Mouse (Mus musculus) hindbrain, embryonic 16.5 days (tissue): ENCODE data around the gene Gna11. TPM values are rescaled to one million over a fixed set of nuclear protein-coding genes. Genes with fewer than 3 reads are reported as not detected.

Experiments used
- ATAC-seq: fragments of 200-750 bp; cut with Nextera tagmentation; 2 replicates; pipeline ENCODE4 v1.8.0; 2017; ENCODE audit warnings: moderate TSS enrichment, moderate library complexity
- H3K27ac ChIP-seq: fragments of 300-500 bp; sonication (generic); 2 replicates; pipeline ENCODE4 v1.5.1; 2014; ENCODE audit warnings: low read depth, mild to moderate bottlenecking, control low read depth, low read length, moderate library complexity
- H3K27me3 ChIP-seq: fragments of 300-500 bp; sonication (generic); replicated peaks from 2 replicates; pipeline ENCODE4 v1.6.1; 2014; ENCODE audit warnings: low read length; ENCODE audit not compliant: control insufficient read depth, insufficient read depth
- H3K36me3 ChIP-seq: fragments of 300-500 bp; sonication (generic); 2 replicates; pipeline ENCODE4 v1.6.1; 2014; ENCODE audit warnings: mild to moderate bottlenecking, low read length, moderate library complexity, mixed read lengths; ENCODE audit not compliant: control insufficient read depth, insufficient read depth
- H3K4me1 ChIP-seq: fragments of 300-500 bp; sonication (generic); 2 replicates; pipeline ENCODE4 v1.6.1; 2014; ENCODE audit warnings: low read depth, low read length; ENCODE audit not compliant: control insufficient read depth, insufficient read depth
- H3K4me2 ChIP-seq: fragments of 300-500 bp; sonication (generic); 2 replicates; pipeline ENCODE4 v1.6.1; 2014; ENCODE audit warnings: mild to moderate bottlenecking, low read length, control low read depth, moderate library complexity
- H3K4me3 ChIP-seq: fragments of 300-500 bp; sonication (generic); 2 replicates; pipeline ENCODE4 v1.5.1; 2014; ENCODE audit warnings: mild to moderate bottlenecking, low read length, control low read depth, moderate library complexity
- H3K9ac ChIP-seq: fragments of 300-500 bp; sonication (generic); 2 replicates; pipeline ENCODE4 v1.6.1; 2014; ENCODE audit warnings: low read depth, mild to moderate bottlenecking, control low read depth, low read length, moderate library complexity
- H3K9me3 ChIP-seq: fragments of 300-500 bp; sonication (generic); 2 replicates; pipeline ENCODE4 v1.6.1; 2014; ENCODE audit warnings: mild to moderate bottlenecking, low read length, moderate library complexity; ENCODE audit not compliant: control insufficient read depth
- WGBS: fragments of 180-500 bp; shearing (Covaris S2); extraction: QIAGEN DNeasy Blood & Tissue Kit; methylation state at CpG from one replicate; pipeline ENCODE4 v1.1.7; 2014; 5-methylcytosine and 5-hydroxymethylcytosine counted together
- polyA plus RNA-seq: library from polyadenylated mRNA; unstranded; fragments of >200 nt; fragmentation: Nextera tagmentation; extraction: Ambion mirVana; gene quantifications from 2 replicates; pipeline ENCODE4 v1.2.1, GENCODE M21; 2015

Gene Gna11
- polyA plus RNA-seq, 1 experiment from 2014 or later = 96.0 TPM

DNA sequence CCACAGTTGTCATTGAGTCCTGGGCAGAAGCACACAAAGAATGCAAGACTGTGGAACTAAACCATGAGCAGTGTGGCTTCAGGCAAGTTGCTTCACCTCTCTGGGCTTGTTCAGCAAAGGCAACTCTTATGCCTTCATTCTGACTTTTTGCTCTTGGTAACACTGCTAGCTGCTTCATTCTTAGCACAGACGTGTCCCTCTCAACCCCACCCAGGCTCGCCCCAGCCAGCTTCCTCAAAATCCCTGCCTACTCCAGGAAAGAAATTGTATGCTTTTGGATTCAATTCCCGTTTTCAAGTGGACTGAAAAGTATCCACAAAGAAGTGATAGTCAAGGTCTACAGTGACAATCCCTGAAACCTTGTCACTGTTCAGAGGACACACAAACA is 25.0 kb downstream of the Gna11 start:
- peaks cover 6% of the 10 kb centered on the region; the same call in 1 of the 2 replicates for H3K27me3 ChIP-seq
- no peak overlapping the region for H3K27ac ChIP-seq
- no peaks in the 10 kb centered on the region for H3K4me1 ChIP-seq
- H3K9ac ChIP-seq = no peak overlapping the region
- no peaks in the 10 kb centered on the region for H3K9me3 ChIP-seq
- H3K4me3 ChIP-seq = no peak overlapping the region
- ATAC-seq = no peak
- no peaks in the 10 kb centered on the region for H3K36me3 ChIP-seq
- 70% methylated on average over 3 of the region's 3 CpGs for WGBS
- no peak overlapping the region for H3K4me2 ChIP-seq

DNA sequence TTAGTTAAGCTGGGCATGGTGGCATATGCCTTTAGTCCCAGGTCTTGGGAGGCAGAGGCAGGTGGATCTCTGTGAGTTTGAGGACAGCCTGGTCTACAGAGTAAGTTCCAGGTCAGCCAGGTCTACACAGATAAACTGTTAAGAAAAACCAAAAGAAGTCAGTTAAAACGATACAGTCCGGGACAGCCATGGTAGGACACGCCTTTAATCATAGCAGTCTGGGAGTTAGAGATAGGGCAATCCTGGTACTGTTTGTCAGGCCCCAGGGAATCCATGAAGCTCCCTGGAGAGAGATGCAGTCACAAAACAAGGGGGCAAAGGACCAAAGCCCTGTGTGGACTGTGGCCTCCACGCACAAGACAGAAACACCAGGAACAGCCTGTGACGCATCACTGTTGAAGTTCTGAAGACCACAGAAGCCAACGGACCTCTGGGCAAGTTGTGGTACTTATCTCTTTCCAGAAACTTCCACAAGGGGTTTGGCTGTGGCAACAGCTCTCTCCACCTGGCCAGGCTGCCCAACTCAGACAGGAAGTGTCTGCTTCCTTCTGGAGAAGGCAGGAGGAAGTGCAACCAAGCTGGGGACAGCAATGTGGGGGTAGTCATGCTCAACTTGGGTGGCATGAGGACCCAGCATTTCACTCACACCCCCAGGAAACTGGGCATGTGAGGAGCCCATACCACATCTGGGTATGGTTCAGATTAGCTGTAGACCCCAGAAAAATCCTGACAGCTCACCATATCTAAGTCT is 25.6 kb downstream of the Gna11 start:
- 85% methylated on average over 6 of the region's 6 CpGs for WGBS
- no peak overlapping the region for H3K4me3 ChIP-seq
- ATAC-seq = no peak

DNA sequence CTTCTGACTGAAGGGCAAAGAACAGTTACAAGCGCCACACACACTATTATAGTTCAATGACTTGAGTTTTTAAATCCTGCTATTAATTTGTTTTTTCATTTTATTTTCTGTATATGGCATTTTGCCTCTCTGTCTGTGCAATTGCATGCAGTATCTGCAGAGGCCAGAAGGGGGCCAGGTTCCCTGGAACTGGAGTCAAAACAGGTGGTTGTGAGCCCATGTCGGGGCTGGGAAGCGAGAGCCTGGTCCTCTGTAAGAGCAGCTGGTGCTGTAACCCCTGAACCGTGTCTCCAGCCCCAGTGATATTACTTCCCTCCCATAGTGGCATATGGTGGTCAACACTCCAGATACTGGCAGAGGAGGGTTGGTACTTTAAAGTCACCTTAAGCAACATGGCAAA is 26.4 kb downstream of the Gna11 start:
- H3K9ac ChIP-seq = no peak overlapping the region
- no peak overlapping the region for H3K4me3 ChIP-seq
- no peaks in the 10 kb centered on the region for H3K9me3 ChIP-seq
- H3K27ac ChIP-seq = no peak overlapping the region
- ATAC-seq = no peak
- H3K27me3 ChIP-seq = peaks cover 5% of the 10 kb centered on the region; the same call in 1 of the 2 replicates
- H3K4me1 ChIP-seq = no peaks in the 10 kb centered on the region
- H3K4me2 ChIP-seq = no peak overlapping the region
- WGBS = 13% methylated on average over 4 of the region's 4 CpGs
- no peaks in the 10 kb centered on the region for H3K36me3 ChIP-seq

More for the DNA sequence above, 25.6 kb downstream of the Gna11 start:
- H3K4me2 ChIP-seq = no peak overlapping the region
- peaks cover 6% of the 10 kb centered on the region; the same call in 1 of the 2 replicates for H3K27me3 ChIP-seq
- no peak overlapping the region for H3K27ac ChIP-seq
- H3K4me1 ChIP-seq = no peaks in the 10 kb centered on the region
- no peak overlapping the region for H3K9ac ChIP-seq
- no peaks in the 10 kb centered on the region for H3K9me3 ChIP-seq
- H3K36me3 ChIP-seq = no peaks in the 10 kb centered on the region

DNA sequence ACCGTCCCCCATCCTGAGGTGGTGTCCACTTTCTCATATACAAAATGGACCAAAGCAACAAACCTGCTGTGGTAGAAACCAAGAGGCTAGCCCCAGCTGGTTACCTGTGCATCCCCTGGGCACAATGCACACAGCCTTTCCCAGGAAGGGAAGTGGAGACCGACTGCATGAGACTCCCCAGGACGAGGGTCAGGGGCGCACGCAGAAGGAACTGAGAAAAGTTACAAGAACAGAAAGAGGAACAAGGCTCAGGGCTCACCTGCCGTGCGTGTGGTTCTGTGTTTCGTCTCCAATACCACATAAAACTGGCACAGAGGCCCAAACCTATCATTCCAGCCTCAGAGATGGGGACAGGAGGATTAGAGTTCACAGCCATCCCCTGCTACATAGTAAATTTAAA is 27.8 kb downstream of the Gna11 start:
- Histone ChIP-seq H3K9me3 (no peaks in the 10 kb centered on the region), H3K9ac (no peak overlapping the region), H3K4me2 (no peak overlapping the region), H3K4me1 (no peaks in the 10 kb centered on the region), H3K27me3 (peaks cover 4% of the 10 kb centered on the region; the same call in 1 of the 2 replicates), H3K36me3 (no peaks in the 10 kb centered on the region), H3K4me3 (no peak overlapping the region), H3K27ac (no peak overlapping the region)
- ATAC-seq = no peak
- WGBS = 76% methylated on average over 8 of the region's 8 CpGs

DNA sequence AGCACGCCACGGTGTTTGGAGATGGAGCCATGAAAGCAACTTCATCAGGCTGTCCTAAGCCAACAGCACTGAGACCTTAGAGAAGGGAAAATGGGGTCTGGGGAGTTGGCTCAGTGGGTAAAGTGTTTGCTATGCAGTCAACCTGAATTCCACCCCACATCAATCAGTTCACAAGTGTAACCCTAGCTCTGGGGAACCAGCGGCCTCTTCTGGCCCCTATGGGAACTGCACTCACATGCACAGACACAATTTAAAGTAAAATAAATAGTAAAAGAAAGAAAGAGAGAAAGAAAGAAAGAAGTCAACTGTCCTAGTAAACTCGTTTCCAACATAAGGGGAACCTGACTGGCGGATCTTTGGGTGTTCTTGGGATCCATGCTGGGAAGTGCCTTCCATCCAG is 31.2 kb downstream of the Gna11 start:
- ATAC-seq = no peak
- H3K4me2 ChIP-seq = no peak overlapping the region
- WGBS = 87% methylated on average over 5 of the region's 5 CpGs

DNA sequence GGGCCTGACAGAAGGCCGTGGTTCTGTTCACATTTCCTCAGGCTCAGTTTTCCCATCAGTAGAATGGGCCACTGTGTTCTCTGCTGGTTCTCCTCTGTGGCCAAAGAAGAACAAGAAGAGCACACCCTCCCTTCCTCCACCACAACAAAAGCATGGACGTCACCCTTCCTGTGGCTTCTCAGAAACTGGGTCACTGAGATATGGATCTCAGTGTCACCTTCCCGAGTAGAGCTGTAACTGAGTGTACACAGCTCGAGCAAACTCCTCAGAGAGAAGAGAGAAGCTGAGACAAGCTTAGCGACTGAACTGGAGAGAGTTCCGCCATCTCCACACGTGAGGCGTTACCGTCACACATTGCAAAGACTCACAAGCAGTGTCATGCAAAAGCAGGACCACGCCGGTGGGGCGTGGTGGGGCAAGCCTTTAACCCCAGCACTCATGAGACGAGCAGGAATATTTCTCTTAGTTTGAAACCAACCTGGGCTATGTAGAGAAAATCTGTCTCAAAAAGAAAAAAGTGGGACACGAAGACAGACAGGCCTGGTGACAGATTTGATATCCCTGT is 34.7 kb downstream of the Gna11 start:
- no peak for ATAC-seq
- H3K4me3 ChIP-seq = no peak overlapping the region
- WGBS = 85% methylated on average over 14 of the region's 14 CpGs
- no peaks in the 10 kb centered on the region for H3K4me1 ChIP-seq
- H3K36me3 ChIP-seq = no peaks in the 10 kb centered on the region
- H3K9me3 ChIP-seq = no peaks in the 10 kb centered on the region
- H3K9ac ChIP-seq = no peak overlapping the region
- no peak overlapping the region for H3K4me2 ChIP-seq
- no peak overlapping the region for H3K27ac ChIP-seq
- peaks cover 6% of the 10 kb centered on the region; the same call in 1 of the 2 replicates for H3K27me3 ChIP-seq

More for the DNA sequence above, 31.2 kb downstream of the Gna11 start:
- H3K27ac ChIP-seq = no peak overlapping the region
- no peak overlapping the region for H3K4me3 ChIP-seq
- no peaks in the 10 kb centered on the region for H3K4me1 ChIP-seq
- H3K36me3 ChIP-seq = no peaks in the 10 kb centered on the region
- peaks cover 6% of the 10 kb centered on the region; the same call in 1 of the 2 replicates for H3K27me3 ChIP-seq
- H3K9me3 ChIP-seq = no peaks in the 10 kb centered on the region
- no peak overlapping the region for H3K9ac ChIP-seq

DNA sequence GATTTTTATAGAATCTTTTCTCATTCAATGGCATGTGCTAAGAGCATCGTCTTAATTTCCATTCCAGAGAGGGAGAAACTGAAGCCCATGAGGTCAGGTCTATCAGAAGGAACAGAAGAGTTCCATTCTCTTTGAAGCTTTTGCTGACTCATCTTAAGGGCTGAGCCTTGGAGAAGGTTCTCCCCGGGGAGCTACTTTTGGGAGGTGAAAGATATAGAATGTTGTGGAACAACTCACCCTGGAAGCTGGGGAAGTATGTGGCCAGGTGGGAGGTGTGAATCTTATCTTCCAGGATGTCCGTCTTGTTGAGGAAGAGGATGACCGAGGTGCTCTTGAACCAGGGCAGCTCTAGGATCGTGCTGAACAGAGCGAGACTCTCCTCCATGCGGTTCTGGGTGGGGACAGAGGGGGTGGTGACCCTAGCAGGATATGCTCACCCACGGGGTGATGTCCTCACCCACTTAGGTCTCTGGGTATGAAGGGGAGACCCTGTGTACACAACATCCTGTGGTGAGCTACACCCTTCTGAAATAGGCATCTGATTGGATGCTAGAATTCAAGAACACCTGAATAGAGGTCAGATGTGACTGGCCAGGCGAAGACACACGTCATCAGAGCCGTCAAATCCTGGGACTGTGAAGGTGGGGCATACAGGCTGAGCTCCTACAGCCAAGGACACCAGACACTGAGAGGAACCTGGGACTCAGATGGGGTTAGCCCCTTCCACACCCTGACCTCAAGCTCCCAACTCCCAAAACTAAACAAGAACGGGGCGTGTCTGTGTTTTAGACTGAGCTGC is 37.1 kb downstream of the Gna11 start:
- 79% methylated on average over 13 of the region's 13 CpGs for WGBS
- H3K9ac ChIP-seq = no peak overlapping the region
- H3K4me3 ChIP-seq = no peak overlapping the region
- no peak for ATAC-seq
- no peak overlapping the region for H3K27ac ChIP-seq
- no peak overlapping the region for H3K4me2 ChIP-seq
- no peaks in the 10 kb centered on the region for H3K9me3 ChIP-seq
- peaks cover 1% of the 10 kb centered on the region; the same call in 1 of the 2 replicates for H3K4me1 ChIP-seq
- H3K27me3 ChIP-seq = peaks cover 6% of the 10 kb centered on the region; the same call in 1 of the 2 replicates
- H3K36me3 ChIP-seq = no peaks in the 10 kb centered on the region

DNA sequence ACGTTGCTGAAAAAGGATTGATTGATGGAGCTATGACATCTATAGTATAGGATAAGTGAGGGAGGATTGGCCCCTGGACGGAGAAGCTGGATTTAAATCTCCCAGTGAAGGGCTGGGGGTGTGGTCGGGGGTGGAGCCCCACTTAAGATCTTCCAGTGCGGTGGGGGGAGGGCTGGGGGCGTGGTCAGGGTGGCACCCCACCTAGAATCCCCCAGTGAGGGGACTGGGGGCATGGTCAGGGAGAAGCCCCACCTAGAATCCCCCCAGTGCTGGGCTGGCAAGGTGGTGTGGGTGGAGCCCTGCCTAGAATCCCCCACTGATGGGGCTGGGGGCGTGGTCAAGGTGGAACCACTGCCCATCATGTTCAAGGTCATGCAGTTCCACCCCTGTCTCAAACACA is 37.9 kb downstream of the Gna11 start:
- Histone ChIP-seq H3K9me3 (no peaks in the 10 kb centered on the region), H3K9ac (no peak overlapping the region), H3K4me1 (peaks cover 3% of the 10 kb centered on the region; the same call in 1 of the 2 replicates), H3K4me2 (no peak overlapping the region), H3K4me3 (no peak overlapping the region), H3K27ac (no peak overlapping the region), H3K36me3 (no peaks in the 10 kb centered on the region), H3K27me3 (peaks cover 4% of the 10 kb centered on the region; the same call in 1 of the 2 replicates)
- 36% methylated on average over 6 of the region's 6 CpGs for WGBS
- no peak for ATAC-seq
